Mouse (Mus musculus) lung, adult 2 months (tissue): ENCODE measurements around the gene Defb41. TPM values are rescaled to one million over a fixed set of nuclear protein-coding genes. Genes with fewer than 3 reads are reported as not detected.
"Not testable (repeated sequence)": the region's sequence is repeated elsewhere in the genome, so short reads cannot be mapped to it uniquely, and the experiment has no call there.

Experiments
- DNase-seq: peaks from one replicate; pipeline ENCODE4 v3.0.0; 2022
- H3K4me1 ChIP-seq: fragments of 200-500 bp; 2 replicates; pipeline ENCODE4 v1.6.1; 2011; ENCODE audit warnings: low read length; ENCODE audit not compliant: control insufficient read depth, insufficient read depth
- H3K4me3 ChIP-seq: fragments of 200-500 bp; replicated peaks from 2 replicates; pipeline ENCODE3; 2011; ENCODE audit warnings: low read depth, mild to moderate bottlenecking, control low read depth, low read length; ENCODE audit errors: extremely low read depth
- CTCF ChIP-seq: fragments of 200-500 bp; IDR thresholded peaks from 2 replicates; pipeline ENCODE4 v1.5.1; 2011; ENCODE audit warnings: mild to moderate bottlenecking, low read length, control low read depth; ENCODE audit not compliant: insufficient read depth
- POLR2A ChIP-seq: fragments of 200-500 bp; IDR thresholded peaks from 2 replicates; pipeline ENCODE4 v1.6.1; 2011; ENCODE audit warnings: low read depth, mild to moderate bottlenecking, control low read depth, low read length, borderline replicate concordance; ENCODE audit errors: extremely low read depth
- WGBS: fragments of 180-500 bp; shearing (Covaris S2); methylation state at CpG from one replicate; pipeline ENCODE4 v1.1.7; 2018; 5-methylcytosine and 5-hydroxymethylcytosine counted together
- polyA plus RNA-seq: library from polyadenylated mRNA; depleted of rRNA; stranded (reverse); fragments of >200 nt; gene quantifications from 2 replicates; pipeline ENCODE4 v1.2.3, GENCODE M21; 2012; rRNA removed

Gene Defb41
- polyA plus RNA-seq: not detected in 2 replicates

DNA sequence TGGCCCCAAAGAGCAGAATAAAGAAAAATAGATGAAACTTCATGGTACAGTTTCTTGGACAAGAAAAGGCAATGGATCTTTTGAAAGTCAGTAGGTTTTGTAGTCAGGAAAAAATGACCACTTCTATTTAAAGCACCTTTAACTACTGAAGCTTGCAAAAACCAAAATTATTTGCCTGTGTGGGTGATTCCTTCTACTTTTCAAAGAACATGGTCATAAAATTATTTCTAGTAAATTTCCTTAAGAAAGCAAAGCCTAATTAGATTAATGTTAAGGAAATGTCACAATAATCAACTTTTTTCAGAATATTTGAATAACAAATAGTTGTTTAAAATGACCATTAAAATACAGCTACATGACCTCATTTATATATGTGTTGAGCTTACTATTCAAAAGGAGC lies at the start of gene Defb41:
Gene Defb41, minus strand, starts transcription at position 101 of the 400 bp plus-strand sequence.
- no peak within 1 kb of the TSS for H3K4me3 ChIP-seq
- DNase-seq: no peak
- no peak for TF ChIP-seq POLR2A
- no peak for TF ChIP-seq CTCF
- H3K4me1 ChIP-seq: no peaks in the 10 kb centered on the region

DNA sequence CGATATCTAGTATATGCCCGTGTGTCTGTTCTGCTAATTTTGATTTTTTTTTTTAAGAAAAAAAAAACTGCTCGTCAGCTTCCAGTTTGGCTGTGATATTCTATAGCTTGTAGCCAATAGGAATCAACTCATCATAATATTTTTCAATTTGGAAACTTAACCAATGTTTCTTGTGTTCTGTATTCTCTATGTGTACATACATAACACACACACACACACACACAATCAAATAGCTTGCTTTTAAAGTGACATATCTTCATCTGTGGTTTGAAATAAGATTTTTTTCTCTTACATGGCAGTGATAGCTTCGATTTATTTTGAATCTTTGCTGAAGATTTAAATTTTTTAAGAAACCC lies 43.5 kb upstream of the Defb41 start:
- TF ChIP-seq POLR2A (no peak), CTCF (no peak)
- no peaks in the 10 kb centered on the region for H3K4me1 ChIP-seq
- DNase-seq: no peak
- WGBS: 75% methylated on average over 4 of the region's 4 CpGs
- H3K4me3 ChIP-seq: no peak overlapping the region

DNA sequence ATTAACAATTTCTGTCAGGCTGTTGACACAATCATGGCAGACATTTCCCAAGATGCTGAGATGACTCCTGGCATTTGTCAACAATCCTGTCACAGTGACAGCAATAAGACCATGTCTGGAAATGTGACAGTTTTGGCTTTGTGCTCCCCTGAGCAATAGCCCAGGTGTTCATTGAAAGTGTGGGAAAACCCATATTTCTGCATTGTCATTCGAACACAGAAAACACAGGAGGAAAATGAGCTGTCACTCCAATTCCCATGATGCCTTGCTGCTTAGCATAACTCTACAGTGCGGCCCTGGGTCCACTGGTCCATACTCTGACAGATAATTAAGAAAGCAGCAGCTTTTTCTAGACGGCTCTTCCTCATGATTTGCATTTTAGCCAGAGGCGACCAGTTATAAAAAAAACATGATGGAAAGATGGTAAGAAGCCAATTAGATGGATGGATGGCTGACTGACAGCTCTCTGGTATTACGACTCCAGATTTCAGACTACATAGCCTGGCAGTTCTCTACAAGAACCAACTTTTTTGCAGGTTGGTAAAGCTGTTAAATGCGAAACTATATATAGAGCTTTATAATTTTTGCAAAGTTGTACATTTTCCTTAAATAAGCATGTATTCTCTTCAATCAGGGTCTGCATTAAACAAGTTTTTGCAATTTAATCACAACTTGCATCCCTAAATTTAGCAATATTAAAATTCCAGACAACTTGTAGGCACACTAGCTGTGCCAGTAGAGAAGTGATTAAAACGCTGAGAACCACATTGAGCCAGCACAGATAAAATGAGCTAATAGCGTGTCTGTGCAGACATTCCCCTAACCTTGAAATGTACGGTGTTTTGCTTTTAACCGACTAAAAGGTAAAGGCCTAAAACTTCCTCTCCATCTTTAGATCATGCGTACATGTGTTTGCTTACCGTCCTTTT lies 42.9 kb upstream of the Defb41 start:
- Histone ChIP-seq H3K4me3 (no peak overlapping the region), H3K4me1 (no peaks in the 10 kb centered on the region)
- 78% methylated on average over 12 of the region's 12 CpGs for WGBS
- no peak for TF ChIP-seq CTCF
- TF ChIP-seq POLR2A: no peak
- DNase-seq: no peak

DNA sequence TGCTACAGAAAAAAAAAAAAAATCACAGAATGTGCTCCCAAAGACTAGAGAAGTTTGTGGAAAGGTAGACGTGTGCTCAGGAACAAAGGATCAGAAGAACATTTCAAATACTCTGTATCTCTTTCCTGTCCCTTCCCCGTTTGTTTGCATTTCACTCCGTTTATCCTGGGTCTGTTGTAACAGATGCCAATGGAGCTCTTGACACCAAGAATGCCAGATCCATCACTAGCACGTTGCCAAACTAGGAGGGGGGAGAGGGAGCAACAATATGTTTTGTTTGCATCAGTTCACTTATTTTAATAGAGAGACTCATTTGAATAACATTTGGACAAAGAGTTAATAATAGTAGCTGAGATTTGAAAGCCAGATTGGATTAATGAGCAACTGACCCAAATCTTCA lies 27.6 kb upstream of the Defb41 start:
- WGBS: 11% methylated on average over 4 of the region's 4 CpGs
- TF ChIP-seq CTCF (no peak), POLR2A (no peak)

DNA sequence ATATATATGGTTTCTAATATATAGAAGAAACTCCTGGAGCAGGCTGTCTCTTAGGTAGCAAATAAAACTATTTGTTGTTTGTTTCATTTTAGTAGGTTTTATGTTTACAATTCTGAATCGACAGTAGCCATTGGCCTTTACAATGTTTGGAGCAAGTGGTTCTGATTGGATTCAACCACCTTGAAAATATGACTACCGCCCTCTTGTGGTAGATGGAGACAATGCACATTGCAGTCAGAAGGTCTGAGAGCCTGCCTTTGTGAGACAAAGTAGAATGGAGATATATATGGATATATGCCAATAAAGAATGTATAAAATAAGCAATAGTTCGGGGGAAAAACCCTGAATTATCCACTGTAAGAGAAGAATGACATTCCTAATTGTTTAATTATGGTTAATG lies 23.9 kb upstream of the Defb41 start:
- 38% methylated on average over 3 of the region's 3 CpGs for WGBS
- H3K4me1 ChIP-seq: no peaks in the 10 kb centered on the region
- no peak overlapping the region for H3K4me3 ChIP-seq
- TF ChIP-seq CTCF (no peak), POLR2A (no peak)
- no peak for DNase-seq

More for the DNA sequence above, 27.6 kb upstream of the Defb41 start:
- DNase-seq: no peak
- no peaks in the 10 kb centered on the region for H3K4me1 ChIP-seq
- no peak overlapping the region for H3K4me3 ChIP-seq

DNA sequence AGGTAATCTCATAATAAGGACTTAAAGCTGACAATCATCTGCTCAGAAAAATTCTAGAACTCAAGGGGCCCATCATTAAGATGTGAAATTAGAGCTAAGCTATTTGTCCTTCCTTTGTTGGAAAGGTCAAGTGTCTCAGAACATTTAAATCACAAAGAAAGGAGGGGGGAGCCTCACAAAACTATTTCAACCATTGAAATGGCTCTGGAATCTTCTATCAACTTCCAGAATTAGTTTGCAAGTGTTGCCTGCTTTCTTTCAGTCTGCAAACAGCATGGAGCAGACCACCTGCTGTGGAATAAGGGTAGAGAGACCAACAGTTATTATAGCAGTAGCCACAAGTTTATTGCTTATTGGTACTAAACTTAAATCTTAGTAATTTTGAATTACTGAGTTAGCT lies 22.4 kb upstream of the Defb41 start:
- no peak for TF ChIP-seq CTCF
- H3K4me3 ChIP-seq: no peak overlapping the region

DNA sequence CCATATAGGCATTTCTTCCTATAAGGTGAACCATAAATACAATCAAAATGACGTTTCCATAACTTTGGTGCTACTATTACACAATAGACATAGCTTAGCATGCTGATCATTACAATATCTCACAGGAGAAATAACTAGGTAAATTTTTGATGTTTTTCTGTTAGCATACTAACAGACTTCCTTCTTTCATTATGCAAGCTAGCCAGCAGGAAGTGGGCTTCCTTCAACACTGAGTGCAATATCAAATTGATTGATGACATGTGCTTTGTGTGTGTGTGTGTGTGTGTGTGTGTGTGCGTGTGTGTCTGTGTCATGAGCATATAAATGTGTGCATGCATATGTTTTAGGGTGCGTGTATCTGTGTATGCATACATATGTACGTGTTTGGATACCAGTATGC lies 6.2 kb upstream of the Defb41 start:
- no peak for DNase-seq
- WGBS: 59% methylated on average over 4 of the region's 4 CpGs
- Histone ChIP-seq H3K4me1 (no peaks in the 10 kb centered on the region), H3K4me3 (no peak overlapping the region)
- TF ChIP-seq POLR2A (no peak), CTCF (no peak)

More for the DNA sequence above, 22.4 kb upstream of the Defb41 start:
- DNase-seq: no peak
- H3K4me1 ChIP-seq: no peaks in the 10 kb centered on the region

DNA sequence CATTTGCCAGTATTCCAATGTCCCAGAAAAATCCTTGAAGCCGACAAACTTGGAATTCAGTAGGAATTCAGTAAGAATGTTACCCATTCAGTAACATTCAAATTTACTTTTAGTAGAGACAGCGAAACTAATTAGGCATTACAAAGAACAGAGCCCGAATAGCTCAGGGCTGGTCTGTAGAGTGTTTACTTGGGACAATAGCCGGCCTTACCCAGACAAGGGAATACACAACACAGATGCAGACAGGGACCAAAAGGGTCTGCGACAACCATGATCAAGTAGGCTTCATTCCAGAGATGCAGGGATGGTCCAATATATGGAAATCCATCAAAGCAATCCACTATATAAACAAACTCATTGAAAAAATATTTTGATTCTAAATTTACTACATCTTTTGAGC lies 3.9 kb upstream of the Defb41 start:
- TF ChIP-seq CTCF (no peak), POLR2A (no peak)
- Histone ChIP-seq H3K4me1 (no peaks in the 10 kb centered on the region), H3K4me3 (no peak overlapping the region)
- WGBS: 82% methylated on average over 5 of the region's 5 CpGs
- DNase-seq: no peak

DNA sequence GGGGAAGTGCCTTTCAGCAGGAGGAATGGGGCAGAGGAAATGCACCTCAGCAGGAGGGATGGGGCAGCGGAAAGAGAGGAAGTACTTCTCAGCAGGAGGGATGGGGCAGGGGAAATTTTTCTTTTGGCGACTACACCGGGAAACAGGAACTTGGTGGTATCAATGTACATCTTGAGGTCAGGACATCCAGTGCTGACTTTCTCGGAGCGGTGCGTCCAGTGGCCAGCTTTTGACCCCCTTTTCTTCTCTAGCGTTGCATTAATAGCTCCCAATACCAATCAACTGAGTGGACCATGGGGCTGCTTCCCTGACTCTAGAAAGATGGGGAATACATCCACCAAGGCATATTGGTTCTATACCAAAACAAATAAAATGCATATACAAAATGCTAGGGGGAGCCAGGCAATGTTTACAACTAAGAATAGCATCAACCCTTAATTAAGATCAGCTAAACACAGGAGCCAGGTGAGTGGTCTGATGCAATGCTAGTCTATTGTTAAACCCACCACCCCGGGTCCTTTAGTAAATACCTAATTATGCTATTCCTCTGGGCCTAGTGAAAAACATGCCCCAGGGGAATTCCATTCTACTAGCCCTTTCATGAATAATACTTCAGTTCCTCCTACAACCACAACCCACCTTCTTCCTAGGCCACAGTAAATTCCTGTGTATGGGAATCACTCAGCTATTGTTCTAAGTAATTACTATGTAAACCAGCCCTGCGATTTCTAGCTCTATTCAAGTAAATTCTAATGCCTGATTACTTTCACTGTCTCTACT lies 18.9 kb downstream of the Defb41 start:
- DNase-seq, H3K4me1 ChIP-seq, H3K4me3 ChIP-seq: not testable (repeated sequence)
- 82% methylated on average over 9 of the region's 9 CpGs for WGBS

DNA sequence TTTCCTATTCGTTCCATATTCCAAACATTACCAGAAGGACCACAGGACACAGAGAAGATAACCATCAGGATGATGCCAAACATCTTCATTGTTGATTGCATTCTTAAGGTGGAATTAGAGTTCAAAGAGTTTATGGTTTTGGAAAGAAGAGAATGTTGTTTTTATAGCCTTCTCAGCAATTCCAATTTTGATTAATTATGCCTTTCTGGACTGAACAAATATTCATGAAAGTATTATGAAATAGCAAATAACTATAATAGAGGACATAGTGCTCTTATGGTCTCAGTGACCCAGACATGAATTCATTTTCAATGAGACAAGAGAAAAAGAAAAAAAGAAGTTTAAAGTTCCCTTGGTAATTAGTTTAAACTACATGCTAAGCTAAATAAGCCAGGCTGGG lies 27.6 kb downstream of the Defb41 start, which contains the start of gene Defb18:
Gene Defb18, minus strand, starts transcription at position 101 of the 400 bp plus-strand sequence.
- Histone ChIP-seq H3K4me3 (no peak within 1 kb of the TSS), H3K4me1 (no peaks in the 10 kb centered on the region)
- TF ChIP-seq CTCF (no peak), POLR2A (no peak)
- WGBS: 49% methylated on average over 1 of the region's 1 CpGs
- DNase-seq: no peak
